ENCODE assay signal across 8 mouse cellular contexts in the genomic region with DNA sequence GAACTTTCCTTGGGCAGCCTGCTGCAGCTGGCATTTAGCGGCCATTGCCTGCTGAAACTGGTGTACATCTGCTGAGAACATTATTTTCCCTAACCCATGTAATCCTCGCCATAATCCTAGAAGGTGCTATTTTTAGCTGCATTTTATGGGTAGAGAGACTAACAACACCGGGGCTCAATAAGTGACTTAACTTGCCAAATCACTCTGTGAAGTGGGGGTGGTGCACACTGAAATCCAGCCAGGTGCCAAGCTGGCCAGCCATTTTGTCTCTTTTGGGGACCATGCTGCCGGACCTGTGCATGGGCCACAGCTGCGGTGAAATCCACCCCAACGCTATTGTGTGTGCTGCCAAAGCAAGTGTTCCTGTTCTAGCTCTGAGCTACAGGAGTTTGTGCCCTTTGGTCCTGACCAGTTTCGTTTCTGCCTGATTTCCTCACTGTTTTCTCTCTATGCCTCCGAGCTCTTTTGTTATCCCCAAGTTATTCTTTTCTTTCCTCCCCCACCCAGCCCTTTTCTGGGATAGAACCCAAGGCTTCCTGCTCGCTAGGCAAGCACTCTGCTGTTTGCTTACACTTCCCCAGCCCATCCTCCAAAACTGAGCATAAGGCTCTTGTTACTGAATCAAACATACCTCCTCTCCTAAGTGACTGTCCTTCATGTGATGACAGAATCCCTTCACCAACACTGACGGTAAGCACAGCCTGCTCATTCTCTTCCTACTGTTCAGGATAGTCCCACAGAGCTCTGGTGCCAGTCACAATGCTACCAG.
DNase-seq lines count a peak whose midpoint lies in the region; ATAC-seq lines count a peak whose summit lies in the region.

No protein-coding gene starts in this region.

- peak overlapping the region; percentile 53; the same call in 1 of the 2 replicates for H3K27ac ChIP-seq in hindbrain, embryonic 10.5 days
- no peak overlapping the region for H3K27ac ChIP-seq in hindbrain, embryonic 11.5 days (ENCODE audit: low read depth, low read length)
- H3K27ac ChIP-seq in midbrain, embryonic 14.5 days (replicated peaks; ENCODE audit: low read depth, low read length) = peak overlapping the region; percentile 32; the same call in 1 of the 2 replicates

- H3K4me2 ChIP-seq in hindbrain, embryonic 11.5 days (replicated peaks; ENCODE audit: low read depth, low read length) = no peak overlapping the region
- no peak overlapping the region for H3K4me2 ChIP-seq in midbrain, embryonic 14.5 days (ENCODE audit: low read length)

- WGBS in hindbrain, embryonic 10.5 days = 57% methylated on average over 10 of the region's 10 CpGs
- whole genome bisulfite sequencing in hindbrain, embryonic 11.5 days = 52% methylated on average over 10 of the region's 10 CpGs
- 49% methylated on average over 10 of the region's 10 CpGs for WGBS in midbrain, embryonic 14.5 days

- H3K9ac ChIP-seq in hindbrain, embryonic 11.5 days (ENCODE audit: low read depth, low read length) = no peak overlapping the region
- H3K9ac ChIP-seq in midbrain, embryonic 14.5 days (replicated peaks; ENCODE audit: low read length) = no peak overlapping the region

- peaks cover 9% of the 10 kb centered on the region; the same call in 1 of the 2 replicates for H3K36me3 ChIP-seq in hindbrain, embryonic 10.5 days
- H3K36me3 ChIP-seq in hindbrain, embryonic 11.5 days (ENCODE audit: control insufficient read depth, insufficient read depth, low read length) = no peaks in the 10 kb centered on the region
- no peaks in the 10 kb centered on the region for H3K36me3 ChIP-seq in midbrain, embryonic 14.5 days (ENCODE audit: control insufficient read depth, insufficient read depth, low read length)

- no peak for DNase-seq in hindbrain, embryonic 10.5 days (ENCODE audit: low spot score)
- DNase-seq in hindbrain, embryonic 11.5 days (ENCODE audit: low spot score) = no peak
- DNase-seq in gastrocnemius, postnatal 25 days = peak; percentile 37
- DNase-seq in kidney, adult 18-20 months = peak; percentile 57
- peak; percentile 27 for DNase-seq in left cerebral cortex, postnatal 4 days
- no peak for DNase-seq in midbrain, embryonic 14.5 days
- DNase-seq in embryo, embryonic 10 days (ENCODE audit: low spot score) = no peak
- DNase-seq in thymus, postnatal 0 days (ENCODE audit: low spot score) = no peak

- peaks cover 26% of the 10 kb centered on the region for H3K4me1 ChIP-seq in hindbrain, embryonic 10.5 days (replicated peaks)
- H3K4me1 ChIP-seq in hindbrain, embryonic 11.5 days (replicated peaks; ENCODE audit: control insufficient read depth, insufficient read depth, low read length) = no peaks in the 10 kb centered on the region
- peaks cover 13% of the 10 kb centered on the region; the same call in 1 of the 2 replicates for H3K4me1 ChIP-seq in midbrain, embryonic 14.5 days (ENCODE audit: control insufficient read depth, insufficient read depth, low read length)

- intact Hi-C loops in left cerebral cortex, postnatal 4 days (cut with DNase I) = no loop called here

- H3K4me3 ChIP-seq in hindbrain, embryonic 10.5 days = no peak overlapping the region
- H3K4me3 ChIP-seq in hindbrain, embryonic 11.5 days (ENCODE audit: low read depth, low read length) = no peak overlapping the region
- no peak overlapping the region for H3K4me3 ChIP-seq in midbrain, embryonic 14.5 days (replicated peaks; ENCODE audit: low read depth, low read length)

- no peaks in the 10 kb centered on the region for H3K27me3 ChIP-seq in hindbrain, embryonic 10.5 days (ENCODE audit: insufficient read depth, poor library complexity, severe bottlenecking)
- no peaks in the 10 kb centered on the region for H3K27me3 ChIP-seq in hindbrain, embryonic 11.5 days (ENCODE audit: control insufficient read depth, insufficient read depth, low read length)
- H3K27me3 ChIP-seq in midbrain, embryonic 14.5 days (ENCODE audit: control insufficient read depth, insufficient read depth, low read length) = no peaks in the 10 kb centered on the region

- no peaks in the 10 kb centered on the region for H3K9me3 ChIP-seq in hindbrain, embryonic 10.5 days
- no peaks in the 10 kb centered on the region for H3K9me3 ChIP-seq in hindbrain, embryonic 11.5 days (ENCODE audit: control insufficient read depth, low read length)
- H3K9me3 ChIP-seq in midbrain, embryonic 14.5 days (ENCODE audit: control insufficient read depth, low read length) = no peaks in the 10 kb centered on the region

- ATAC-seq in hindbrain, embryonic 11.5 days (ENCODE audit: low FRiP score) = no peak; the same call in 1 of the 2 replicates
- ATAC-seq in midbrain, embryonic 14.5 days (ENCODE audit: low FRiP score, low TSS enrichment) = no peak

Comparison
In these comparisons a context has a peak if more than half of its experiments do, and no peak if none do; other contexts are left out.
1. DNase-seq: peak in gastrocnemius, postnatal 25 days (single experiment), kidney, adult 18-20 months (single experiment) and left cerebral cortex, postnatal 4 days (single experiment); none in hindbrain, embryonic 10.5 days (single experiment), hindbrain, embryonic 11.5 days (single experiment), midbrain, embryonic 14.5 days (single experiment), embryo, embryonic 10 days (single experiment) and thymus, postnatal 0 days (single experiment).